Mouse (Mus musculus) limb, embryonic 14.5 days (tissue): ENCODE data around the gene Tmigd3. TPM values are rescaled to one million over a fixed set of nuclear protein-coding genes. Genes with fewer than 3 reads are reported as not detected.

Source experiments
- ATAC-seq: fragments of 200-750 bp; cut with Nextera tagmentation; 2 replicates; pipeline ENCODE4 v1.8.0; 2017; ENCODE audit warnings: low read depth, moderate number of reproducible peaks, moderate TSS enrichment; ENCODE audit not compliant: low FRiP score
- DNase-seq: peaks from one replicate; pipeline ENCODE4 v3.0.0-alpha.2; 2015; ENCODE audit warnings: low spot score
- H3K27ac ChIP-seq: fragments of 300-500 bp; sonication (generic); replicated peaks from 2 replicates; pipeline ENCODE4 v1.5.1; 2014; ENCODE audit warnings: low read depth, mild to moderate bottlenecking, low read length, moderate library complexity, mixed read lengths
- H3K27me3 ChIP-seq: fragments of 300-500 bp; sonication (generic); 2 replicates; pipeline ENCODE4 v1.6.1; 2014; ENCODE audit warnings: low read length, mixed read lengths; ENCODE audit not compliant: control insufficient read depth, insufficient read depth
- H3K36me3 ChIP-seq: fragments of 300-500 bp; sonication (generic); 2 replicates; pipeline ENCODE4 v1.6.1; 2014; ENCODE audit warnings: mild to moderate bottlenecking, low read length, moderate library complexity, mixed read lengths; ENCODE audit not compliant: control insufficient read depth, insufficient read depth
- H3K4me1 ChIP-seq: fragments of 300-500 bp; sonication (generic); 2 replicates; pipeline ENCODE4 v1.6.1; 2014; ENCODE audit warnings: antibody characterized with exemption, low read length, mixed read lengths; ENCODE audit not compliant: control insufficient read depth, insufficient read depth
- H3K4me2 ChIP-seq: fragments of 300-500 bp; sonication (generic); replicated peaks from 2 replicates; pipeline ENCODE4 v1.6.1; 2014; ENCODE audit warnings: low read depth, mild to moderate bottlenecking, low read length, moderate library complexity; ENCODE audit not compliant: severe bottlenecking
- H3K4me3 ChIP-seq: fragments of 300-500 bp; sonication (generic); replicated peaks from 2 replicates; pipeline ENCODE4 v1.5.1; 2014; ENCODE audit warnings: low read length
- H3K9ac ChIP-seq: fragments of 300-500 bp; sonication (generic); 2 replicates; pipeline ENCODE4 v1.6.1; 2014; ENCODE audit warnings: mild to moderate bottlenecking, low read depth, low read length, moderate library complexity; ENCODE audit not compliant: severe bottlenecking
- H3K9me3 ChIP-seq: fragments of 300-500 bp; sonication (generic); 2 replicates; pipeline ENCODE4 v1.6.1; 2016; ENCODE audit warnings: low read length; ENCODE audit not compliant: control insufficient read depth
- POLR2A ChIP-seq: fragments of 200-500 bp; IDR thresholded peaks from 2 replicates; pipeline ENCODE4 v1.8.0; 2012; ENCODE audit warnings: inconsistent platforms, mild to moderate bottlenecking, moderate library complexity, borderline replicate concordance; ENCODE audit not compliant: insufficient read depth, insufficient read length; ENCODE audit errors: extremely low read depth
- WGBS: fragments of 180-500 bp; shearing (Covaris S2); extraction: QIAGEN DNeasy Blood & Tissue Kit; methylation state at CpG from one replicate; pipeline ENCODE4 v1.1.7; 2014; 5-methylcytosine and 5-hydroxymethylcytosine counted together
- polyA plus RNA-seq, 2 experiments: library from polyadenylated mRNA; depleted of rRNA in 1 of 2; stranded (reverse) in 1 of 2; unstranded in 1 of 2; fragments of >200 nt; fragmentation: Nextera tagmentation in 1 of 2; extraction: Ambion mirVana in 1 of 2; gene quantifications; 2 replicates each; pipeline versions ENCODE4 v1.2.1 to v1.2.3; 2012 to 2014

The Tmigd3 gene
- polyA plus RNA-seq, 2 experiments: 0.21 to 0.23 TPM

DNA sequence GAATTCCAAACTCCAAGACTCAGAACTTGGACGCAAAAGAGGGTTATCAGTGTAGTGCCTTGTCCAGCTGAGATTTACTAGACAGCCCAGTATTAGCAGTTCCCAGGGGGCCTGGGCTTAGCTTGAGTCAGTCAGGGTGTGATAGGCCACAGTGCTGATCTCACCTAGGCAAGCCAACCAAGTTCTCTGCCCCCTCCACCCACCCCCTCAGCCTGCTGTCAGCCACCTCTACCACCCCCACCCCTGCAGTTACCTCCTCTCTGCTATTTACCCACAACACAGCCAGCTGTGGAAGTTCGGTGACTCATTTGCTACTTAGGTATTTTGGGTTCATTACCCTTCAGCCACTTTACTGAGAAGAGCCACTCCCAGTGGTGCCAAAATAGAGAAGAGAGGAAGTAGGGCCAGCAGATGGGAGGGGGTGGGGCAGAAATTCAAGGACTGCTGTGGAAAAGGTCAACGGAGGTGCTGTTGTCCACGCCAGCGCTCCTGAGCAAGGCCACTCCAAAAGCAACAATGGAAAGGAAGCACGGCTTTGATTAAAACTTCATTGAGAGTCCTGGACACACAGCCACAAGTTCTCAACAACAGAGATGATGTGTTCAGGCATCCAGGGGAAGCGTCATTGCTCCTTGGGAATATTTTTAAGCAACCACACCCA, 45.1 kb upstream of the Tmigd3 start:
- H3K27me3 ChIP-seq: no peaks in the 10 kb centered on the region
- no peaks in the 10 kb centered on the region for H3K9me3 ChIP-seq
- no peak overlapping the region for H3K4me3 ChIP-seq
- no peak overlapping the region for H3K4me2 ChIP-seq
- H3K27ac ChIP-seq: no peak overlapping the region
- no peak overlapping the region for H3K9ac ChIP-seq
- ATAC-seq: no peak
- H3K36me3 ChIP-seq: no peaks in the 10 kb centered on the region
- WGBS: 62% methylated on average over 7 of the region's 7 CpGs
- no peak for TF ChIP-seq POLR2A
- no peak for DNase-seq
- H3K4me1 ChIP-seq: no peaks in the 10 kb centered on the region

DNA sequence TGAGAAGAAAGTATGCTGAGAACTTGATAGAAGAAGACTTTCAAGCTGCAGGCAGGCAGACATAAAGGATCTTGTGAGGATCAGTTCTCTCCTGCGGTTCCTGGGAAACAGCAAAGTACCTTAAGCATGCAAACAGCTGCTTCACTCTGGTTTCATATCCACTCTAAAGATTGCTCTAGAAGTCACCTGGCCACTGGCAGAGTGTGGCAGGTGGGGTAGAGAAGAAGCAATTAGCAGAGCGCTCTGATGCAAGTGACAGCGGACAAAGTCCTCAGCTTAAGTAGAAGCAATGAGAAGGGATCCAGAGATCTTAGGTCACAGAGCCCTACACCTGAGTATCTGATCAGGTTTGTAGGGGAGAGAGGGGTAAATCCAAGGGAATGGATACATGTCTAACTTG, 39.1 kb upstream of the Tmigd3 start:
- H3K4me2 ChIP-seq: no peak overlapping the region
- 96% methylated on average over 3 of the region's 3 CpGs for WGBS
- ATAC-seq (no peak), DNase-seq (no peak)
- no peaks in the 10 kb centered on the region for H3K27me3 ChIP-seq
- no peak for TF ChIP-seq POLR2A
- H3K4me1 ChIP-seq: no peaks in the 10 kb centered on the region
- H3K9ac ChIP-seq: no peak overlapping the region
- H3K9me3 ChIP-seq: no peaks in the 10 kb centered on the region
- no peak overlapping the region for H3K4me3 ChIP-seq
- no peaks in the 10 kb centered on the region for H3K36me3 ChIP-seq
- H3K27ac ChIP-seq: no peak overlapping the region

DNA sequence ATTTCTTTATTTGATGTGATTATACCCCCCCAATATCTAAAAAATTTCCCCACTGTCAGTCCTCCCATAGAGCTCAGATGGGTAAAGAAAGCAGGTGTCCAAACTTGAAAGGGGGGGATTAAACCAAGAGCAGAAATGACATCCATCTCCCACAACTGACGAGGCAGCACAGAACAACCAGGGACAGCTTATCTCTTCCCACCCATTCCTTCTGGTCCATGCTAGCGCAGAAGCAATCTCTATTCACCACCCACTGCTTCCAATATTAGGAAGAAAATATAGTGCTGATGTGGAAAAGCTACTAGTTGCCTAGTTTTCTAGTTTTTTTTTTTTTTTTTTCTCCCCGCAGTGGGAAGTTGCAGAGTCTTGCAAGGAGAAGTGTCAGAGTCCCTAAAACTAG, 34.8 kb upstream of the Tmigd3 start:
- Histone ChIP-seq H3K9me3 (no peaks in the 10 kb centered on the region), H3K27me3 (no peaks in the 10 kb centered on the region), H3K4me1 (no peaks in the 10 kb centered on the region), H3K36me3 (no peaks in the 10 kb centered on the region), H3K4me2 (no peak overlapping the region), H3K9ac (no peak overlapping the region), H3K4me3 (no peak overlapping the region), H3K27ac (no peak overlapping the region)
- TF ChIP-seq POLR2A: no peak
- DNase-seq: no peak
- WGBS: 74% methylated on average over 3 of the region's 3 CpGs
- ATAC-seq: no peak

DNA sequence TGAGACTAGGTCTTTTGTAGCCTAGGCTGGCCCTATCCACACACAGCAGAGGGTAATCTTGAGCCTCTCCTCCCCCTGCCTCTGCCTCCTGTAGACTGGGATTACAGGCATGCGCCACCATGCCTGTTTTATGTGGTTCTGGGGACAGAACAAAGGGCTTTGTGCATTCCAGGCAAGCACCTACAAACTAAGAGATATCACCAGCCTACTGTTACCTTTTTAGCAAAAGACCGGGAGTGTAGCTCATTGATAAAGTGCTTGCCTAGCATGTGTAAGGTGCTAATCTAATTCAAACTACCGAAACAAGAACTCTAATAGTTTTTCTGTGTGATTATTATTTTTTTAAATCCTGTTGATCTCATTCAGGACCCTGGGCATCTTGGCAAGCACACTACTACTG, 33.8 kb upstream of the Tmigd3 start:
- Histone ChIP-seq H3K27me3 (no peaks in the 10 kb centered on the region), H3K9ac (no peak overlapping the region), H3K9me3 (no peaks in the 10 kb centered on the region), H3K27ac (no peak overlapping the region), H3K4me2 (no peak overlapping the region), H3K36me3 (no peaks in the 10 kb centered on the region), H3K4me1 (0 out of 2 replicates have a peak, but pooled peaks cover 2% of the 10 kb centered on the region), H3K4me3 (no peak overlapping the region)
- ATAC-seq: no peak
- 74% methylated on average over 3 of the region's 3 CpGs for WGBS
- no peak for TF ChIP-seq POLR2A
- no peak for DNase-seq

DNA sequence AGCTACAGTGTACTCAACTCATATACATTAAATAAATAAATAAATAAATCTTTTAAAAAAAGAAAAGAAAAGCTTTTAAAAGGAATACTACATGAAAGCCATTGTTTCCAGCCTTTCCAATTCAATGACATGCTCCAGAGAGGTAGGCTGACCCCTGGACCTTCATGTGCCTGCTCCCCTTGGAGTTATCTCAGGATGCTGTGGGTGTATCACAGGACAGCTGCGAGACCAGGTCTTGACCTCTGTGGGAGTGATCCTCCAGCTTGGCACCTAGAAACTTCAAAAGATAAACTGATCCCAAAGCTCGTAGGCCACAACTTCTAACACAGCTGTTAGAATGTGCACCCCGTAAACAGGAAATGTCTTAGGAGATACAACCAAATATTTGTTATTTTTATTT, 32.0 kb upstream of the Tmigd3 start:
- ATAC-seq: no peak

More for the DNA sequence above, 32.0 kb upstream of the Tmigd3 start:
- Histone ChIP-seq H3K27ac (no peak overlapping the region), H3K4me3 (no peak overlapping the region), H3K36me3 (no peaks in the 10 kb centered on the region), H3K4me1 (0 out of 2 replicates have a peak, but pooled peaks cover 2% of the 10 kb centered on the region), H3K9me3 (no peaks in the 10 kb centered on the region), H3K27me3 (no peaks in the 10 kb centered on the region), H3K9ac (no peak overlapping the region), H3K4me2 (no peak overlapping the region)
- no peak for DNase-seq
- no peak for TF ChIP-seq POLR2A
- 77% methylated on average over 3 of the region's 3 CpGs for WGBS
